In the genomic region with DNA sequence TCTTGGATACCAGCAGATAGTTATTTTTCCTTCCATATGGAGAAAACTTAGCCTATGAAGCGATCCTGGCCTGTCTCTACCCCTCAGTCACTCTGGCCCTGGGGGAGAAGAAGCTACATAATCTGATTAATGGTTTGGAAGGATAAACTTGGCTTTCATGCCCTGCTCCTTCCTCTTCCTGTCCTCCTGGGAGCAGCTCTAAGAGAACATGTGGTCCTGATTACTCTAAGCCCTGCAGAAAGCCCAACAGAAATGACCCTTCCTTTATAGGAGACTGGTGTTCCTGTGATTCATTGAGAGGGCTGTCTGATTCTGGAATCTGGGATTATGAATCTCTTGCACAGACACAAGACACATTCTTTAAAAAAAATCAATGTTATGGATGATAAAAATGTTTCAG, we compare ENCODE assay signal across 14 mouse cellular contexts.
DNase-seq lines count a peak whose midpoint lies in the region; ATAC-seq and TF ChIP-seq lines count a peak whose summit lies in the region.
"Had no signal": no experiment of that assay in that cellular context is flagged by ENCODE, and none has a peak within 500 bp of the region (broad histone marks: within the 10 kb centered on the region; RNA-seq: fewer than 3 reads in every experiment).

No protein-coding gene starts in this region.

- H3K36me3 ChIP-seq in forebrain, embryonic 10.5 days (replicated peaks): no peaks in the 10 kb centered on the region
- H3K36me3 ChIP-seq: intestine, embryonic 15.5 days had no signal

- no peaks in the 10 kb centered on the region for H3K27me3 ChIP-seq in forebrain, embryonic 10.5 days (ENCODE audit: poor library complexity, severe bottlenecking)
- H3K27me3 ChIP-seq: intestine, embryonic 15.5 days had no signal

- H3K4me3 ChIP-seq in gastrocnemius, adult 2 months: no peak overlapping the region
- H3K4me3 ChIP-seq in forebrain, embryonic 10.5 days: no peak overlapping the region
- H3K4me3 ChIP-seq: heart, adult 2 months; intestine, embryonic 15.5 days; layer of hippocampus, adult 2 months; left cerebral cortex, adult 2 months had no signal

- ATAC-seq in cerebellum, adult (ENCODE audit: insufficient number of reproducible peaks, low FRiP score, low TSS enrichment): no peak
- ATAC-seq: forebrain, embryonic 14.5 days; intestine, embryonic 15.5 days had no signal

- no peak for TF ChIP-seq CTCF in gastrocnemius, adult 2 months (IDR thresholded peaks at IDR 0.05)

- intact Hi-C loops in gastrocnemius, adult 2 months (cut with DNase I): no loop called here
- intact Hi-C loops in gastrocnemius, postnatal 36 days (cut with DNase I): no loop called here

- H3K27ac ChIP-seq in gastrocnemius, adult 2 months: no peak overlapping the region
- no peak overlapping the region for H3K27ac ChIP-seq in forebrain, embryonic 10.5 days
- H3K27ac ChIP-seq: heart, adult 2 months; intestine, embryonic 15.5 days; layer of hippocampus, adult 2 months; left cerebral cortex, adult 2 months had no signal

- peaks cover 4% of the 10 kb centered on the region; the same call in 1 of the 2 replicates for H3K4me1 ChIP-seq in forebrain, embryonic 10.5 days
- H3K4me1 ChIP-seq: intestine, embryonic 15.5 days had no signal

- 48% methylated on average over 1 of the region's 1 CpGs for WGBS in forebrain, embryonic 10.5 days

- DNase-seq in gastrocnemius, adult 2 months: peak; percentile 18
- no peak for DNase-seq in gastrocnemius, postnatal 36 days
- peak; percentile 19 for DNase-seq in kidney, adult 9 months
- DNase-seq in kidney, postnatal 4 days: no peak
- peak; percentile 41 for DNase-seq in embryo, embryonic 11.5 days (ENCODE audit: low read depth, low spot score)
- DNase-seq in lung, postnatal 25 days (ENCODE audit: low spot score): peak; percentile 3
- DNase-seq in forebrain, embryonic 10.5 days (ENCODE audit: extremely low spot score, low spot score): no peak
- DNase-seq: cerebellum, adult 9-10 months; heart, adult 2 months had no signal

- no peaks in the 10 kb centered on the region for H3K9me3 ChIP-seq in forebrain, embryonic 10.5 days
- H3K9me3 ChIP-seq: intestine, embryonic 15.5 days had no signal

Comparison
In these comparisons a context has a peak if more than half of its experiments do, and no peak if none do; other contexts are left out.
1. DNase-seq: peak in gastrocnemius, adult 2 months (single experiment), kidney, adult 9 months (single experiment), embryo, embryonic 11.5 days (single experiment) and lung, postnatal 25 days (single experiment); none in gastrocnemius, postnatal 36 days (0 of 2), kidney, postnatal 4 days (0 of 2) and forebrain, embryonic 10.5 days (single experiment).